Mouse (Mus musculus) liver, embryonic 14.5 days (tissue): ENCODE measurements at regions not wholly inside any gene's neighbourhood (a gene's known extent, or its start where the extent isn't known, plus 50 kb on each side); places are given as distances from the start of the nearest gene placed in this dataset.

Experiments used
- ATAC-seq: fragments of 200-750 bp; cut with Nextera tagmentation; 2 replicates; pipeline ENCODE4 v1.8.0; 2017; ENCODE audit warnings: moderate number of reproducible peaks, mild to moderate bottlenecking, moderate library complexity; ENCODE audit not compliant: insufficient read depth
- DNase-seq, 3 experiments: peaks; one replicate each; pipeline ENCODE4 v3.0.0-alpha.2; 2012 to 2013; ENCODE audit warnings: low read depth in 3 of 3, low spot score in 3 of 3
- H3K27ac ChIP-seq: fragments of 300-500 bp; sonication (generic); 2 replicates; pipeline ENCODE4 v1.5.1; 2014; ENCODE audit warnings: moderate library complexity, mild to moderate bottlenecking, control low read depth, inconsistent platforms
- H3K27me3 ChIP-seq: fragments of 300-500 bp; sonication (generic); 2 replicates; pipeline ENCODE4 v1.6.1; 2014; ENCODE audit warnings: mild to moderate bottlenecking, low read length, moderate library complexity; ENCODE audit not compliant: control insufficient read depth, insufficient read depth
- H3K36me3 ChIP-seq: fragments of 300-500 bp; sonication (generic); replicated peaks from 2 replicates; pipeline ENCODE4 v1.6.1; 2014; ENCODE audit warnings: low read depth; ENCODE audit not compliant: control insufficient read depth, insufficient read depth
- H3K4me1 ChIP-seq, 2 experiments: fragments of 200-500 bp in 1 of 2; fragments of 300-500 bp in 1 of 2; sonication (generic) in 1 of 2; replicated peaks; 2 replicates each; pipeline ENCODE4 v1.6.1; 2012 to 2014; ENCODE audit warnings: antibody characterized with exemption in 1 of 2, inconsistent platforms in 1 of 2, low read length in 1 of 2; ENCODE audit not compliant: control insufficient read depth in 2 of 2, insufficient read depth in 2 of 2
- H3K4me2 ChIP-seq: fragments of 300-500 bp; sonication (generic); 2 replicates; pipeline ENCODE4 v1.6.1; 2014; ENCODE audit warnings: low read depth, mild to moderate bottlenecking, control low read depth, moderate library complexity
- H3K4me3 ChIP-seq, 2 experiments: fragments of 200-500 bp in 1 of 2; fragments of 300-500 bp in 1 of 2; sonication (generic) in 1 of 2; 2 replicates each; pipeline ENCODE4 v1.5.1; 2012 to 2014; ENCODE audit warnings: low read depth in 2 of 2, low read length in 2 of 2, mild to moderate bottlenecking in 2 of 2, control low read depth in 1 of 2, inconsistent platforms in 1 of 2, moderate library complexity in 1 of 2; ENCODE audit not compliant: insufficient read depth in 1 of 2
- H3K9ac ChIP-seq: fragments of 300-500 bp; sonication (generic); replicated peaks from 2 replicates; pipeline ENCODE4 v1.6.1; 2014; ENCODE audit warnings: mild to moderate bottlenecking, control low read depth, moderate library complexity
- H3K9me3 ChIP-seq: fragments of 300-500 bp; sonication (generic); 2 replicates; pipeline ENCODE4 v1.6.1; 2016; ENCODE audit warnings: low read length, mixed read lengths; ENCODE audit not compliant: control insufficient read depth
- CTCF ChIP-seq: IDR thresholded peaks from 2 replicates; pipeline ENCODE4 v1.5.1; 2016; ENCODE audit warnings: antibody characterized with exemption, low read depth, control low read depth
- EP300 ChIP-seq: IDR thresholded peaks from 2 replicates; pipeline ENCODE4 v1.6.1; 2016; ENCODE audit warnings: antibody characterized with exemption, low read depth
- WGBS: fragments of 180-500 bp; shearing (Covaris S2); extraction: QIAGEN DNeasy Blood & Tissue Kit; methylation state at CpG from one replicate; pipeline ENCODE4 v1.1.7; 2014; ENCODE audit not compliant: insufficient replicate concordance; 5-methylcytosine and 5-hydroxymethylcytosine counted together

DNA sequence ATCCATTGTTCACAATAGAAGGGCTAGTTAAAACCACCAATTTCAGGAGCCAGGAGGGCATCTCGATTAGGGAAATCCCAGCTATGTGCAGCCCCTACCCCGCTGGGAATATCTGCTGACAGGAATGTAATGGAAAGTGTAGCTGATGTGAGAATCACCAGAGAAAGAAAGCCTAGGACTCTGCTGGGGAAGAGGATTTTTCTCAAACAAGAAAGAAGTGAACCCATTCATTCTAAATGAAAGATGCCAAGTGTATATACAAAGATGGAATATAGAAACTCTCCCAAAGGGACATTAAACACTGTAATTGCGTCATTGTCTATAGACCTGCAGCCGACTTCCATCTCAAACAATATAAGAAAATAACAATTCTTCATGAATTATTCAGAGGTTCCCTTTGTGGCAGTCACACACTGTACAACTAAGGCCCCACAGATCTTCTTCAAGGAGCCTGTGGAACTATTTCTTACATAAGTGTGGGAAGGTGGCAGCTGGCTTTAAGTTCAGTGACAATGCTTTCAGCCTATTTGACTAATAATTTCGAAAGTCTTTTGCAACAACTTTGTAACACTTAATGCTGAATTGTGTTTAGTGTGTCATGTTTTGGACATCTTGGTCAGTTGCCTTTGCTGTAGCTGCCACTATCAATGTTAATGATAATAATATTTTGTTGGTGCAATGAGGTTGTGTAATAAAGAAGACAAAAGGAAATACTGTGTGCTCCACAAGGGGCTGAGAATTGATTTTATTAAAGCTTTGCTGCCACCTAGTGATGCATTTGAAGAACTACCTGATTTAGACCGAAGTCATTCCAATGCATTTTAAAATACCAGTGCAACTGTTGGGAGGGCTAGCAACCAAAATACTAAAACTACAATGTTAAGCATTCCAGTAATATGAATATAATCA is 285.4 kb upstream of the Rps6ka3 start:
- Histone ChIP-seq H3K27me3 (no peaks in the 10 kb centered on the region; the same call in 1 of the 2 replicates), H3K9ac (no peak overlapping the region), H3K36me3 (no peaks in the 10 kb centered on the region), H3K9me3 (no peaks in the 10 kb centered on the region), H3K4me3 (no peak overlapping the region), H3K4me1 (no peaks in the 10 kb centered on the region), H3K4me2 (no peak overlapping the region), H3K27ac (no peak overlapping the region)
- no peak for ATAC-seq
- DNase-seq: no peak
- TF ChIP-seq CTCF: peak; percentile 27; the same call in 1 of the 2 replicates
- TF ChIP-seq EP300: no peak
- 32% methylated on average over 6 of the region's 6 CpGs for WGBS

- ATAC-seq: no peak
- DNase-seq: no peak
- Histone ChIP-seq H3K4me3 (no peak overlapping the region), H3K36me3 (no peaks in the 10 kb centered on the region), H3K4me1 (no peaks in the 10 kb centered on the region), H3K27ac (no peak overlapping the region), H3K4me2 (no peak overlapping the region), H3K9me3 (no peaks in the 10 kb centered on the region), H3K9ac (no peak overlapping the region), H3K27me3 (no peaks in the 10 kb centered on the region)
- no peak for TF ChIP-seq EP300
- no peak for TF ChIP-seq CTCF
- 19% methylated on average over 1 of the region's 1 CpGs for WGBS
Measured at GRCm38 (mm10) chrX:158931864-158932263, 278.2 kb upstream of the Rps6ka3 start.

GRCm38 (mm10) chrX:158947191-158947590 is 262.9 kb upstream of the Rps6ka3 start:
- DNase-seq: no peak
- no peak overlapping the region for H3K4me3 ChIP-seq
- no peaks in the 10 kb centered on the region for H3K27me3 ChIP-seq
- no peak overlapping the region for H3K4me2 ChIP-seq
- TF ChIP-seq CTCF (no peak), EP300 (no peak)
- ATAC-seq: no peak
- no peak overlapping the region for H3K9ac ChIP-seq
- 37% methylated on average over 4 of the region's 4 CpGs for WGBS
- H3K4me1 ChIP-seq: no peaks in the 10 kb centered on the region
- no peak overlapping the region for H3K27ac ChIP-seq
- H3K9me3 ChIP-seq: no peaks in the 10 kb centered on the region
- H3K36me3 ChIP-seq: no peaks in the 10 kb centered on the region

GRCm38 (mm10) chrX:158971726-158972125 is 238.4 kb upstream of the Rps6ka3 start:
- Histone ChIP-seq H3K9ac (no peak overlapping the region), H3K4me3 (no peak overlapping the region), H3K4me2 (no peak overlapping the region), H3K9me3 (no peaks in the 10 kb centered on the region), H3K4me1 (no peaks in the 10 kb centered on the region), H3K36me3 (no peaks in the 10 kb centered on the region), H3K27me3 (no peaks in the 10 kb centered on the region), H3K27ac (no peak overlapping the region)
- peak; percentile 8; the same call in 1 of the 2 replicates for TF ChIP-seq CTCF
- TF ChIP-seq EP300: no peak
- DNase-seq (no peak), ATAC-seq (no peak)
- 44% methylated on average over 5 of the region's 5 CpGs for WGBS

- no peak overlapping the region for H3K4me2 ChIP-seq
- H3K36me3 ChIP-seq: no peaks in the 10 kb centered on the region
- no peak overlapping the region for H3K9ac ChIP-seq
- ATAC-seq (no peak), DNase-seq (no peak)
- no peaks in the 10 kb centered on the region for H3K4me1 ChIP-seq
- TF ChIP-seq EP300 (no peak), CTCF (no peak)
- 41% methylated on average over 5 of the region's 5 CpGs for WGBS
- H3K27ac ChIP-seq: no peak overlapping the region
- no peaks in the 10 kb centered on the region for H3K9me3 ChIP-seq
- H3K27me3 ChIP-seq: no peaks in the 10 kb centered on the region
- no peak overlapping the region for H3K4me3 ChIP-seq
Measured at GRCm38 (mm10) chrX:158976648-158977047, 233.5 kb upstream of the Rps6ka3 start.
